Mouse (Mus musculus): ENCODE measurements around the gene Cnot3.

- TF ChIP-seq CTCF (IDR thresholded peaks at IDR 0.05; ENCODE audit: insufficient read depth, low read length): no peak
- no peak for TF ChIP-seq POLR2A (IDR thresholded peaks at IDR 0.05; ENCODE audit: borderline replicate concordance, extremely low read depth, low read depth, low read length)
These were observed 58.2 kb downstream of the Cnot3 start for GRCm38 (mm10) chr7:3703148-3703878.
